Mouse (Mus musculus) urinary bladder, postnatal 10 days (tissue): ENCODE data around the gene Klk13.
A peak's percentile ranks its signal among the peaks of the same experiment; 100 is the strongest.
"Not testable (repeated sequence)": the region's sequence is repeated elsewhere in the genome, so short reads cannot be mapped to it uniquely, and the experiment has no call there.

ENCODE experiments used
- DNase-seq: peaks from one replicate; pipeline ENCODE4 v3.0.0; 2022; ENCODE audit warnings: low spot score

The Klk13 gene

DNA sequence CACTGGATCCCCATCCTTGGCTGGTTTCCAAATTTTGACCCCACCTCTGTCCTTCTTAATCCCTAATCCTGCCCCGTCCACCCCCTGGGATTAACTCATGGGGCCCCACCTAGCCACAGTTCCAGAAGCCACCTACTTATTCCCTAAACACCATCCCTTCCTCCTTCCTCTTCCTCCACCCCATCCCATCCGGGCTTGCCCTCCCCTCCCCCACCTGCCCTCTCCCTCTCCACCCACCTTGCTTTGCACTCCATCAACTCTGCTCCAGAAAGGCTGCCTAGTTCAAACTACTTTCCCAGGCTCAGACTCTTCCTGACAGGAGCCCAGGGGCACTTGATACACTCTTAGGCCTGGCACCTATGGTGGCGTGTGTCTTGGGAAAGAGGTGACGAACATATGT is at the start of gene Klk13:
Gene Klk13 (plus strand): TSS at position 301 of the 400 bp plus-strand sequence.
- no peak for DNase-seq

DNA sequence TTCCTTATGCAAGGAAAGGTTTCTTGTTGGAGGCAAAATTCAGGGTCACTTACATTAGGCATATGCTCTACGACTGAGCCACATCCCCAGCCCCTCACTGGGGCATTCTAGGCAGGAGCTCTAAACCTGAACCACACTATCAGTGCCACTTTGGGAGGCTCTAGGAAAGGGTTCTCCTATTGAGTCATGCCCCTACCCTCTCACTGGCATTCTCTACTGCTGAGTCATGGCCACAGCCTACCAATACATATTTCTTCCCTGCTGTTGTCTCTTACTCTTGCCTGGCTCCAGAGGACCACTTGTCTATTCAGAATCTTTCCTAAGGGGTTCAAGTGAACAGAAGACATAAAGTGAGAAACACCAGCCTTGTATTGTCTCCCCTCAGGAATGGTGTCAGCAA is 49.6 kb upstream of the Klk13 start:
- DNase-seq = no peak

DNA sequence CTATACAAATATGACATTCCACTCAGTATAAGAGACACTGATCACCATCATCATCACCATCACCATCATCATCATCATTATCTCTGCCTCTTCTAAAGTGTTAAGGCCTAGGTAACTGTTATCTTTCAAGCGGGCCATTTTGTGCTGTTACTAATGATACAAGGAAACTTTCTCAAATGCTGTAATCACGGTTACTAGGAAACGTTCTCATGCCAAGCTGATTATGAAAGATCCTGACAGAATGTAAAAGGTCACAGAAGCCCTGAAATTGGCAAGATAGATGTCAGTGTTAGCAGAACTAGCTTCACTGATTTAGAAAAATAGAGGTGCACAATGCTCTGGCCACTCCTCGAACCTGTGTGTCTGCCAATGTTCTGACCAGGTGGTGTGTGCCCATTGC is 45.1 kb upstream of the Klk13 start:
- DNase-seq = not testable (repeated sequence)

DNA sequence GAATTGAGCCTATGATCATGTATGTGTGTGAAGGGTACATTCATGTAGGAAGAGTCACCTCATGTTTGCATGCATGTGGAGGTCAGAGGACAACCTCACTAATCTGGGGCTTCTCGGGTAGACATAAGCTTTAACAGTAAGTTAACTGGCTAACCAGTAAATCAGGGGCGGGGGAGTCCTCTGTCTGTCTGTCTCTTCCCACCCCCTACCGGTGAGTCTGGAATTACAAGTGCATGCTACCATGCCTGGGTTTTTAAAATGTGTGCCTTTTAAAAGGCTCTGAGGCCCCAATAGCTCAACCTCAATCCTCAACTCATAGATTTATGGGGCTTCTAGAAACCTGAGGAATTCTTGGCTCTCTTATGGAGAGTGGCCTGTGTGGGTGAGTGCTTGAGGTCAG is 43.8 kb upstream of the Klk13 start:
- no peak for DNase-seq

DNA sequence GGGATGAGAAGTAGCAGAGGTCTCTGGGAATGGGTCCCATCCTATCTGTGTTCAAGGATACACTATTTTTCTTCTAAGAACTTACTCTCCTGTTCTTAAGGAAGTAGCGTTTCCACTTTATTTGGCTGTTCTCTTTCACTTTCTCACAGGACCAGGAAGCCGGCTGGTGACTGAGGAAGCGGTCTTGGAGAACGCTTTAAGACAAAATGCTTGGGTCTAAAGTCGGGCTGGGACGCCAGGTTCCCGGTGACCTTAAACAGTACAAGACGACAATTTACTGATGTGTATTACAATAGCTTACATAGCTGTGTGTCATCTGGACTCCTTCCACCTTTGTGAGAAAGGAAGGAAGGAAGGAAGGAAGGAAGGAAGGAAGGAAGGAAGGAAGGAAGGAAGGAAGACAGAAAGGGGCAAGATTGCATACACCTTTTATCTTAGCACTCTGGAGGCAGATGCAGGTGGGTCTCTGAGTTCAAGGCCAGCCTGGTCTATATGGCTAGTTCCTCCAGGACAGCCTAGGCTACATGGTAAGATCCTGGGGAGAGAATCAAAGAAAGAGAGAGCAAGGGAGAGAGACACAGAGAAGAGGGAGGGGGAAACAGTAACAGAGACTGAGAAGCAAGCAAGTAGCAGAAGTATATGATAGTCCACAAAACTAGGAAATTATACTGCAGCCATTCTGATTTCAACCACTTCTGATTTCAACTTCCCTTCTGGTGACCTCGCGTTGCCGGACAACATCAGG is 41.1 kb upstream of the Klk13 start:
- no peak for DNase-seq

DNA sequence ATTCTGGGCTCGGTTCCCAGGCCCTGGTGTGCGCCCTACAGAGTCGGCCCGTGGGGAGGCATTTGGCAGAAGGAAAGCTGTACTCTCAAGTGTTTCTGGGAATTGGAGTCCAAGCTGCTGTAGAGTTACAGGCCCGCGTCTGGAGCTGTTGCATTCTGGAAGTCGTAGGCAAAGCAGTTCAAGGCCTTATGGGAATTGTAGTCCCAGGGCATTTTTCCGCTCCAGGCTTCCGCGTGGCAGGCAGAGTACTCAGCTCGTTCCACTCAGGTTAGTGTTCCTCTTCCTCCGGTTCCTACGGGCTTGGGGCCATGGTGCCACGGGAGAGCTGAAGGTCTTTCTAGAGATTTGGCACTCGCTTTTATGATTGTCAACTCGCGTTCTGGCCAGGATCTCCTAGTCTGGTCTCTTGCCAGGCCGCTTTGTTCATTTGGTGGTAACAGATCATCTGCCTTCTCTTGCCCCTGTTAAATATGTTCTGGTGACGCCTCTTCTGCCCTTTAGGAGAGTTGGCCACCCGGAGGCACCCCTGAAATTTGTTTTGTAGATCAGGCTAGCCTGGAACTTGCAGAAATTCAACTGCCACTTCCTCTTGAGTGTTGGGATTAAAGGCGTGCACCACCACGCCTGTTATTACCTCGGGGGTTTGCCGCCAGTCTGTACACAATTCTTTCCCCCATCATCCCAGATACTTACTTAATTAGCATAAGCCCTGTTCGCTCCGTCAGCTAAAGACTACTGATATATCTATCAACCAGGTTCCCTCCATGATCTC is 40.4 kb upstream of the Klk13 start, which contains the start of gene Ctu1:
Gene Ctu1 (plus strand): TSS at position 208 of the 772 bp plus-strand sequence.
- DNase-seq = peak; percentile 48

DNA sequence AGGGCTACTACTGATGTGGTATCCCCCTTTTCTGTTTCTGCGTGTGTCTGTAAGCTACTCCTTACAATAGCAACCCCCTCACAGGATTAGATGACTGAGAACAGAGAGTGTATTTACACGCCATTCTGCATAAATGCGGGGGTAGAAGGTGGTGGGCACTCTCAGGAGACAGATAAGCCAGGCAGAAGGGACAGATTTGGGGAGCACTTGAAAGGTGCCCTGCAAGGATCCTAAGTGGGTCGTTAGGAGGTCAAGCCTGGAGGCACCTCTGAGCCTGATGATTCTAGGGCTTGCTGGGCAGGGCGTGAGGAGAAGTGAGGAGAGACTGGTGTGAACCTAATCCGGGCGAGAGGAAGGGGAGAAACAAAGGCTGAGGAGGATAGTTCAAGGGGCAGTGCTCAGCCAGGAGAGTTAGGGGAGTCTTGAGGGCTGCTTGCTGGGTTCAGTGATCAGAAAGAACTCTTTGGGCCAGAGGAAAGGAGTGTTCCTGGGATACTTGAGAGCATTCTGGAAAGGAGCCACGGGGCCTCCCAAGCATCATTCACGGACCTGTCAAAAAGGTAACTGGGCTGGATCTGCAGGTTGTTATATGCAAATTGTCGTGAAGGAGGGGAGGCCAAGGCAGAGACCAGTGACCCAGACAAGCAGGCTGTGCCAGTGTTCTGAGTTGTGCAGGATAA is 39.6 kb upstream of the Klk13 start:
- DNase-seq = no peak

DNA sequence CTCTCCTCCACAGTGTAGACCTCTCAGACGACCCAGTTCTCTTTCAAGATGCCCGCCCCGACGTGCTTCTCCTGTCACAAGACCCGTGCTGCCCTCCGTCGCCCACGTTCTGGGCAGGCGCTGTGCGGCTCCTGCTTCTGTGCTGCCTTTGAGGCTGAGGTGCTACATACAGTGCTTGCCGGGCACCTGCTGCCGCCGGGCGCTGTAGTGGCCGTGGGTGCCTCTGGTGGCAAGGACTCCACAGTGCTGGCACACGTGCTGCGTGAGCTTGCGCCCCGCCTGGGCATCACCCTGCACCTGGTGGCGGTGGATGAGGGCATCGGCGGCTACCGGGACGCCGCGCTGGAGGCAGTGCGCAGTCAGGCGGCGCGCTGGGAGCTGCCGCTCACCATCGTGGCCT is 37.3 kb upstream of the Klk13 start:
- DNase-seq = no peak

DNA sequence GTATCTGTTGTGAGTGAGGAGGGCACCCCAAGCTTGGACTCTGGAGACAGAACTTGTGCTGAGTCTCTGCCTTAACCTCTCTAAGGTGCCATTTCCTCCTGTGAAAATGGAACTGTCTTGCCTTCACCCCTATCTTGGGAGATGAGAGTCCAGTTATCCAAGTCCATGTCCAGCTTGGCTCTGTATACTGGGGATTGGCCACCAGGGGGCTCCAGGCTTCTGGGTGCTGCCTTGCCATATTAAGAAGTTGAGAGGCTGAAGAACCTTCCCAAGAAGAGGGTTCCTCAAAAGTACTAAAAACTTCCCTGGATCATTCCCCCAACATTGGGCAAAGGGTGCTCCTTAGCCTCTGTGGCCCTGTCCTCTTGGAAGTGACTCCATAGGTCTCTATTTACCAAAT is 33.9 kb upstream of the Klk13 start:
- no peak for DNase-seq

DNA sequence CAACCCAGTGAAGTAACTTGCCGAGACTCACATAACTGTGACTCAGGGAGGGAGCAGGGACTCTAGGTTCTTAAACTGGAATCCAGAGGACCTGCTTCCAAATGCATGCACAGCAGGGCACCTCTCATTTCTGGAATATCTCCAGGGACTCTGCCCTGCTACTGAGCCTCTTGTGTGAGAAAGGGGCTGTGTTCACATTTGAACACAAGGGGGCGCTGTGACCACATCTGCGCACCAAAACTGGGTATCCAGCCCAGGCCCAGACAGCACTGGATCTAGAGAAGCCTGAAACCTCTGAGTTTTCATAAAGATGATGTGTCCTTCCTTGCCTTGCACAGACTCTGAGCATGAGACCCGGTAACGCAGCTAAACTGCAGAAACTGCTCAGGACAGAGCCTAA is 31.4 kb upstream of the Klk13 start:
- no peak for DNase-seq

DNA sequence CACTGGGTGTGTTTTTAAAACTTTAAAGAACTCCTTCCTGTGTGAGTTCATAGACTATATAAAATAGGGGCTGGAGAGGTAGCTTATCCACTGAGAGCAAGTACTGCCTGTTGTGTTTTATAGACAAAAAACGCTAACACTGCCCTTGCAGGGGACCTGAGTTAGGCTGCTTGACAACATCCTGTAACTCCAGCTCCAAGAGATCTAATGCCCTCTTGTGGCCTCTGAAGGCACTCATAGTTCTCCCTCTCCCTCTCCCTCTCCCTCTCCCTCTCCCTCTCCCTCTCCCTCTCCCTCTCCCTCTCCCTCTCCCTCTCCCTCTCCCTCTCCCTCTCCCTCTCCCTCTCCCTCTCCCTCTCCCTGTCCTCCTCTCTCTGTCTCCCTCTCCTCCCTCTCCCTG is 29.9 kb upstream of the Klk13 start:
- DNase-seq = not testable (repeated sequence)

DNA sequence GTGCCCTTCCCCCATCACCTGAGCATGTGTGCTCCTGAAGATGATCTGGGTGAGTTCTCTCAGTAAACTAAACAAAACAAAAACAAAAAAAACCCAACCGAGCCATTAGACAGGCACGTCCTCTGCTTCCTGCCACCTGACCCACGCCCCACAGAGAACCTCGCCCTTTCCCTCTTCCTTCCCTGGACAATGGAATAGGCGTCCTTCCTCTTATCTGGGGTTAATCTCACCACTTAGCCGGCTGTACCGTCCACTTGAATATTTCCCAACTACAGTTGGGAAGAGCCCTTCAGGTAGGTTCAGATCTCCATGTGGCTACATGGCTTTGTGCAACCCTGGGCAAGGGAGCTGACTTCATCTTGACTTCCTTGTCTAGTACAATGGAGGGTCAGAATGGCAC is 27.3 kb upstream of the Klk13 start:
- no peak for DNase-seq

DNA sequence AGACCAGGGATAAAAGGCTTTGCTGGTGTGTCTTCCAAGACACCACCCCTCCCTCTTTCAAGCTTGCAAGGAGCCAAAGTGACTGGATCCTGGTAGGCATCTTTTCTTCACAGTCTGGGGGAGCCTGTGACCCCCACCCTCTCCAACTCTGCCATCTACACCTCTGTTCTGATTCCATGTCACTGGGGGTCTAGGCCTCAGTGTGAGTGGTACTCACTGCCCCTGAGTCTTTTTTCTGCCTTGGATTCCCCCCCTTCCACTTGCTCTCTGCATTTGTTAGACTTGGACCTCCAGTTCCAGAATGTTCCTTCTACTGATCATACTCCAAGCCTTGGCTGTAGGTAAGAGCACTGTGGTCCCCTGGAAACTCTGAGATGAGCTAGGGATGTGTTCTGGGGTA is 22.2 kb upstream of the Klk13 start, which contains the start of gene Klk14:
Gene Klk14 (plus strand): TSS at position 301 of the 400 bp plus-strand sequence.
- DNase-seq = no peak

DNA sequence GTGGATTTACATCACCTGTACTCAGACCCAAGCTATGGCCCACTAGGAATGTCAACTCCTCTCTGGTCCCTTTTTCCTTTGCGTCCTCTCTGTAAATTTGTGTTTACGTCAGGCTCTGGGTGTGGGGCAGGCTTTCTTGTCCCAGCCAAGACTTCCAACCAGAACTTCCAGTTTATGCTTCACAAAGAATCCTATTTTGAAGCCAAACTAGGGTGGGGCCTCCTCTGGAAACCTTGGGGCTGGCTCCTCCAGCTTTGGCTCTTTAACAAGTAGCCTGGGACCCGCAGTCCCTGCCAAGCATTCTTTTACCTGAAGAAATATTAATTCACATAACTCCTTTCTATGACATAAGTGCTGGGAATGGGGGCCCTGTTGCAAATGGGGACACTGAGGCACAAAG is 2.3 kb upstream of the Klk13 start:
- DNase-seq = no peak

DNA sequence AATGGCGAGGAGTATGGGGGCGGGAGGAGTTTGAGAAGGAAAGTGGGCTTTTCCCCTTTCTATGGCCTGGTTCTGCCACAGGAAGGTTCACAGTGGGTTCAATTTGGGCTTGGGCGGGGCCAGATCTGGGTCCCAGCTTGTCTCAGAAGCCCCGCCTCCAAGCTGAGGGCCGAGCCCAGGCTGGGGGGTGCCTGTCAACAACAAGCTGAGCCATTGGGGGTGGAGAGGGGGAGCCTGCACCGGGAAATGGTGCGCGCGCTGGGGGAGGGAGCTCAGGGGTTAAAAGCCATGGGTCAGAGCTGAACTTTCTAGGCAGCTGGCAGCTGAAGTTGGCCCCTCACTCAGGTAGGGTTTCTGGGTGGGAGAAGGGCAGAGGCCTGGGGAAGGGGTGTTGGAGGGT is 550 bp downstream of the Klk13 start:
- DNase-seq = no peak

DNA sequence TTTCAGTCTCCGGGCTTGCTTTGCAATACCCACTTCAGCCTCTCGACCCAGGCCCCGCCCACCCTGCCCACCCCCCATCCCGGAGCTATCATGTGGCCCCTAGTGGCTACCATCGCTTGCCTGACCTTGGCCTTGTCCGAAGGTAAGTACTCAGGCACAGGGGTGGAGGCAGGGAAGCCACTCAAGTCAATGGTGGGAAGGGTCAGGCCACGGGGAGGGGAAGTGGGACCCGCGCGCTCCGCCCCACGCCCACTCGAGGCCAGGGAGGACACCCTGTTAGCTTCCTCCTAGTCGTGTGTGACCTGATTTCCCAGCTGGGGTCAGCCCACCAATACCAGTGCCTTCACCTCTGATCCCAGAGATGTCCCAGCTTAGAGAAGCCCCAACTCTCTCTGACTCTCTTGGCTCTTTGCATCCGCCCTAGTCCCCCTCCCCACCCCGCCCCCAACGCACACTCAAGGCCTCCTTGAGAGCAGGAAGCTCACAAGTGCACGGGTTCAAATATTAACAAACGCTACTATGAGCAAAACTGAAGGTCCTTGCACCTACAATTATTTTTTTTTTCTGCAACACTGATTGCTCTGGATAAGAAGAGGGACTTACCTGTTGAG is 1.5 kb downstream of the Klk13 start:
- no peak for DNase-seq

DNA sequence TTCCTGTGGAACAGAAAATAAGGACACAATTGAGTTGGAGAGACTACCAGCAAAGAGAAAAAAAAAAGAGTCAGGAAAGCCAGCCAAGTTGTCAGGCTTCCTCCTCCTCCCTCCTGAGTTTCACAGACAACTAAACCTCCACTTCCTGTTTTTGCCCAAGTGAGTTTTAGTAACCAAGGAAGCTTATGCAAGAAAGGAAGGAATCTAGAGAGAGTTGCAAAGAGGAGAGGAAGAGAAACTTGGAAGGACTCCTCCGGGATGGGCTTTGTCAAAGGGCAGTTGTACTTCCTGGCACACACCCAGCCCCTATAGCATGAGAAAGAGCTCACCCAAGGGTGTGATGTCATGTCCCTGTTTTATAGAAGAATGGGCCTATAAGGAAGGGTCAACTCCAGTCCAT is 35.4 kb downstream of the Klk13 start:
- DNase-seq = no peak

DNA sequence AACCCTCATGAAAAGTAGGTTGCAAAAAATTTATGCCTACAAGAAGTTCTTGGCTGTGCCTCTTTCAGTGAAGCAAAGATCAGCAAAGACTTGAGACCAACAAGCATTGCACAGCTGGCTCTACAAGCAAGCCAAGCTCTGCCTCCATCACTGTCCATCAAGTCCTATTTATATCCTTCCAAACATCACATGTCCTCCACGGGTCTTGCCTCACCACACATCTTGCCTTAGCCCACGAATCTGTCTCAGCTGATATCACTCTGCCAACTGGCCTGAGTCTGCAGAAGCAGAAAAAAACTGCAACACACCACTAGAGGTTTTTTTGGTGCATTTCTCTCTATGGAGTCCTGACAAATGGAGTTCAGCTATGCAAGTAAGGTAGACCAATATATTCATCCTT is 40.4 kb downstream of the Klk13 start:
- no peak for DNase-seq

DNA sequence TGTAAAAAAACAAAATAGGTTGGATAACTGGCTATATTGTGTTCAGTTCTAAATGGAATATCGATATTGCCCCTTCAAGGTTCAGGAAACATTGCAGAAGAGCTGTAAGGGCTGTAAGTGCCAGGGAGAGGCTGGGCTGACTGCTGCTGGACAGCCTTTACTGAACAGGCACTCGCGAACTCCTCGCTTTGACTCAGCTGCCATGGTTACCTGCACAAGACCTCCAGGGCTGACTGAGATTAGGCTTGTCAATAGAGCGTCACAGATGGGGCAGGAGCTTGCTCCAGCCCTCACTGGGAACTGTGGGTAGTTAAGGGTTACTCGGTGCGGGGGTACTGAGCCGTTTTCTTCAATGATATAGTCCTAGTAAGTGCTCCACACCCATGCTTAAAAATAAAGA is 54.1 kb downstream of the Klk13 start:
- no peak for DNase-seq

DNA sequence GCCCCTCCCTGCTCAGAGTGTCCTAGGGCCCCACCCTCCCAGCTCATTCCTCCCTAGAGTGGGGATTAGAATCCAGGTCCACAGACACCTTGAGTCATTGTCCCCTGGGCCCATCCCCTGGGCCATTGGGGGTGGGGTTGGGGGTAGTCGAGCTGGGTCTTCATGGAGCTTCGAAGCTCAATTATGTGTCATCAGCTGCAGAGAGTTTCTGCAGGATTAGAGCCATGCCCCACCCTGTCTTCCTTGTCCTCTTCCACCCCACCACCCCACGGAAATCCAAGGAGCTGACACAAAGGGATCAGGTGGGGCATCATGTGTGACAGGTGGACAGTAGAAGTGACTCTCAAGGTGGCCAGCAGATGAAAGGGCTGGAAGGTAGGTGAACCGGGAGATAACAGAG is 56.2 kb downstream of the Klk13 start, which contains the start of gene Klk12:
Gene Klk12 (plus strand): TSS at position 301 of the 400 bp plus-strand sequence.
- DNase-seq = no peak

DNA sequence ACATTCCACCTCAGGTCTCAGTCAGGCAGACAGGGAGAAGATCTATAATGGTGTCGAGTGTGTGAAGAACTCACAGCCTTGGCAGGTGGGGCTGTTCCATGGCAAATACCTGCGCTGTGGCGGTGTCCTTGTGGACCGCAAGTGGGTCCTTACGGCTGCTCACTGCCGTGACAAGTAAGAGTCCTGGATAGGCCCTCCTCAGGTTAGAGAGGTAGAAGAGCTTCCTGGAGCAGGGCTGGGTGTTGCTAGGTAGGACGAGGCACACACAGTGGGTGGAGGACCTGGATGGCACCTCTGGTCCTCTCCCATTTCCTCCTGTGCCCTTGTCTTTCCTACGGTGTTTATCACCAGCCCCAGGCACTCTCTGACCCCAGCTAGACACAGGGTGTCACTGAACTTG is 57.3 kb downstream of the Klk13 start:
- DNase-seq = no peak

DNA sequence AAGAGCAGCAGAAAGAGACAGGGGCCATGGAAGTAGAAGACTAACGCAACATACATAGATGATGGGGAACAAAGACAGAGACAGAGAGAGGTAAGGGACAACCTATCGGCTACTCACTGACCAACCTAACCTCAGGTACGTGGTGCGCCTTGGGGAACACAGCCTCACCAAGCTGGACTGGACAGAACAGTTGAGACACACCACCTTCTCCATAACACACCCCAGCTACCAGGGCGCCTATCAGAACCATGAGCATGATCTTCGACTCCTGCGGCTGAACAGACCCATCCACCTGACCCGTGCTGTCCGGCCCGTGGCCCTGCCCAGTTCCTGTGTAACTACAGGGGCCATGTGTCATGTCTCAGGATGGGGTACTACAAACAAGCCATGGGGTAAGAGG is 58.3 kb downstream of the Klk13 start:
- DNase-seq = no peak
